Mouse (Mus musculus) cerebellum, postnatal 36 days (tissue): Measurements from ENCODE around the gene Atf6.

Experiments
- DNase-seq, 2 experiments: peaks; one replicate each; pipeline ENCODE4 v3.0.0; 2021 to 2022; ENCODE audit warnings: mixed read lengths in 2 of 2

Gene Atf6

DNA sequence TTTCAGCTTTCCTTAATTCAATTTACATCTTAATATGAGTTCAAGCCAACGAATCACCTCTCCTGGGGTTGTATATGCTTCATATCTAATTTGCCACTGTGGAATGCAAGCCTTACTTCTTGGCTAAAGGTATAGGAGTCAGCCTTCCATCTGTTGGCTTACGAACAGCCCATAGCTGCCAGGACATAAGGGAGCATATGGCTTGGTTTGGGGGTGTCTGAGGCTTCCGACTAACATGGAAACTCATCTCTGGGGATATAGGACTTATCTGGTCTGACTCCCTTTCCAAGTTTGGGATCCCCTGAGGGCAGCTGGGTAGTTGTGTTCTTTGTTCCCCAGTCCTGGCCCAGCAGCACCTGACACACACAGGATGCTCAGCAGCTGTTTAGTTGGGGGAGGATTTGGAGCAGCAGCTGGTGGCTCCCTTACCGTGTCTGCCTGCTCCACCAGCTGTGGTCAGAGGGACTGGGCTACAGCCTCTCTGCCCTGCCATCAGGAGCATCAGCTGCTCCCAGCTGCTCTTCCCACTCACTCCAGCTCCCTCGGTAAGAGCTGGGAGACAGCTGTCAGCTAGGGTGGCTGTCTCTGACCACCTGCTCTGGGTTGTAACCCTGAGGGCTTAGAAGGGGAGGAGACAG, 212.2 kb downstream of the Atf6 start:
- no peak for DNase-seq
